Mouse (Mus musculus) ZHBTc4 (cell line): Measurements from ENCODE around the gene Sox2.

Experiments
- DNase-seq: peaks from one replicate; pipeline ENCODE4 v3.0.0-alpha.2; 2011; ENCODE audit warnings: low read depth, low spot score

Gene Sox2

GRCm38 (mm10) chr3:34659861-34660260 is 9.7 kb downstream of the Sox2 start:
- no peak for DNase-seq

GRCm38 (mm10) chr3:34660542-34661290 is 10.5 kb downstream of the Sox2 start:
- no peak for DNase-seq

DNA sequence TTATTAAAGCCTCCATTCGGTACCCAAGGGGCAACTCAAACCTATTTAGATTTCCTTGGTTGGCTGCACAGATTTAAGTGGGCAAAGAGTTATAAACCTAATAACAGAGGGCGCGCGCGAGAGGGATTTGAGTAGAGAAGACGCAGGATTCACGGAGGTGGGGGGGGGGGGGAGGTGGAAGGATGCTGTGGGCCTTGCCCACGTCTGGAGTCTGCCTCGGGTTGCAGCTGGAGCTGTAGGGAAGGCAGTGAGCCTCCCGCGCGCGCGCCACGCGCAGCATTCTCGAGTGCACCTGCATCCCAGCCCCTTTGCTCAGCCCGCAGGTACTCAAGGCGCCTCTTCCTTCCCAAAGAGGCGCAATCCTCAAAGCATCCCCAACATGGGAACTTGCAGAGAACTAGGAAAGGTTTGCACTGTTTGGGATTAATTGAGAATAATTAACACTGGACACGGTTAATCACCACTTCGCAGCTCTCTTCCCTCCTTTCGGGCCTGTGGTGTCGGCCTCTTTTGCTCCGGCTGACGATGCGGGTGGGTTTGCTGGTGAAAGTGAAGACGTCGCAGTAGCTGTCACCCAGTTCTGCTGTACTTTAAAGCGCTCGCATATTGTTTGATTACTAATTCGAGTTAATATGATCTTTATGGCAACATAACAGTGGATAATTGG is 11.3 kb downstream of the Sox2 start:
- DNase-seq, result peak; percentile 51

- no peak for DNase-seq
Measured at GRCm38 (mm10) chr3:34662008-34662711, 12.0 kb downstream of the Sox2 start.

GRCm38 (mm10) chr3:34662712-34663655 is 12.8 kb downstream of the Sox2 start:
- peak; percentile 51 for DNase-seq

GRCm38 (mm10) chr3:34663701-34664635 is 13.8 kb downstream of the Sox2 start:
- peak; percentile 76 for DNase-seq

DNA sequence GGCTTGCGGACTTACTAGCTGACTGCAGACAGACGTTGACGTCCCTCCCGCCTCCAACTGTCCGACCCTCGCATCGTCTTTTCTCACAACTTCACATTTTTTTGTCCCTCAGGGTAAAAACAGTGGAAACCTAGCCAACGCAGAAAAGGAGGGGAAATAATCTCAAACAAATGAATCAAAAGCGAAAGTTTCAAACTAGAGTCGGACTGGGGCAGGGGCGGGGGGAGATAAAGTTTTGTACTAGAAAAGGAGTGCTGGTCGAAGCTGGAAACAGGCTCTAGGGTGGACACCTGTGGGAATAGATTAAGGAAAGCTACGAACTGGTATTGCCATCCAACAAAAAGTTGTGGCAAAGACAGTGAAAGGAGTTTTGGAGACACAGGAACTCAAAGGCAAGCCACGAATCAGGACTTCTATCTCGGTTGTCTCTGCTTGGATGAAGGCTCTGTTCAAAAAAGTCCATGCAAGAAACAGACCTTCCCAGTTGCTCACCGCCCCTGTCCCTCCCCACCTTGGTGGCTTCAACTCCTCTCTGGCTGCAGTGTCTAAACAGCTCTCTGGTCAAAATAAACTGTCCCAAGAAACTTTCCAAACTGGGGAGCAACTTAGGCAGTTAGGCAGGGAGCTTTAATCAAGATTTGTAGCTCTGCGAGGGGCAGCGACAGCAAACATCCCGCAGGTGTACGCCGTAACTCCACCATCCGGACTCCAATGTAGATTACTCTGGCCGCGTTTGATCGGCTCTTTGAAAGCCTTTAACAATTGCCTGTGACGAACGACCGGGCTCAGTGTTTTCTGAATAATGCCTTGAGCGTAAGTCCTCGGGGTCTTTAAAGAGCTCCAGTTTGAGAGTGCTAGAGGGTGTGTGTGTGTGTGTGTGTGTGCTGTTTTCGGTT is 14.7 kb downstream of the Sox2 start:
- peak; percentile 81 for DNase-seq

GRCm38 (mm10) chr3:34665751-34666665 is 15.8 kb downstream of the Sox2 start:
- DNase-seq, result no peak

DNA sequence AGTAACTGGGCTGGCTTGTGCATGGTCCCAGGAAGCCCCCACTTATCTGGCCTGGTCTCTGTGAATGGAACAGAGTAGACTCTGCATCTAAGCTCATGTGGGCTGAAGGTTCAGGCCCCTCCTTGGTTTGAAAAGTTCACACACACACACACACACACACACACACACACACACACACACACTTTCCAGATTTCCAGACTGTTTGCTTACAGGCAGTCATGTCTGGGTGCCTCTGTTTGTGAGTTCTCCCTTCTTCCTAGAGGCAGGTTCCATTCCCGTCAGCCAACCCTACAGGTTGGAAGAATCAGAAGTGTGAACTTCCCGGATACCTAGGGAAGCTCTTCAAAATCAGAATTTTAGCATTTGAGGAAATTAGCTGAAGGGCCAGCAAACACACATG is 17.0 kb downstream of the Sox2 start:
- DNase-seq, result no peak

- DNase-seq, result peak; percentile 95
Measured at GRCm38 (mm10) chr3:34667881-34668817, 17.9 kb downstream of the Sox2 start.

- peak; percentile 43 for DNase-seq
Measured at GRCm38 (mm10) chr3:34671024-34671660, 20.9 kb downstream of the Sox2 start.

GRCm38 (mm10) chr3:34678840-34679239 is 28.6 kb downstream of the Sox2 start:
- no peak for DNase-seq

GRCm38 (mm10) chr3:34679439-34679838 is 29.2 kb downstream of the Sox2 start:
- DNase-seq, result no peak

DNA sequence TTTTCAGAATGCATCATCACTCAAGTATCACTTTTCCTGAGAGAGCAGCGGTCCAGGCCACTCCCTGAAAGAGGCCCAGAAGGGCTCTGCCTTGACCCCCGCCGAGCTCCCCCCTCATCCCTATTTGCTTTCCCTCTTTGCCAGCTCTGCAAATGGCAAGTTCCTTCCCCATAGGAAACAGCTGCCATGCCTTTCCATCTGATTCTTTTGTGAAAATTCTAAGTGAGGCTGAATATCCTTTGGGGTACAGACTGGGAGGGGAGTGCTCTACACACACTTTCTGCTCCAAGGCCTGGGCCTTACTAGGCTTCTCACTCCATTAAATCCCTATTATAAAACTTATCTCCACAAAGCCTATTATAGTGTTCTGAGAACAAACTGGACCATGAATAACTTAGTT is 29.7 kb downstream of the Sox2 start:
- no peak for DNase-seq

GRCm38 (mm10) chr3:34688072-34688471 is 37.9 kb downstream of the Sox2 start:
- DNase-seq, result no peak

DNA sequence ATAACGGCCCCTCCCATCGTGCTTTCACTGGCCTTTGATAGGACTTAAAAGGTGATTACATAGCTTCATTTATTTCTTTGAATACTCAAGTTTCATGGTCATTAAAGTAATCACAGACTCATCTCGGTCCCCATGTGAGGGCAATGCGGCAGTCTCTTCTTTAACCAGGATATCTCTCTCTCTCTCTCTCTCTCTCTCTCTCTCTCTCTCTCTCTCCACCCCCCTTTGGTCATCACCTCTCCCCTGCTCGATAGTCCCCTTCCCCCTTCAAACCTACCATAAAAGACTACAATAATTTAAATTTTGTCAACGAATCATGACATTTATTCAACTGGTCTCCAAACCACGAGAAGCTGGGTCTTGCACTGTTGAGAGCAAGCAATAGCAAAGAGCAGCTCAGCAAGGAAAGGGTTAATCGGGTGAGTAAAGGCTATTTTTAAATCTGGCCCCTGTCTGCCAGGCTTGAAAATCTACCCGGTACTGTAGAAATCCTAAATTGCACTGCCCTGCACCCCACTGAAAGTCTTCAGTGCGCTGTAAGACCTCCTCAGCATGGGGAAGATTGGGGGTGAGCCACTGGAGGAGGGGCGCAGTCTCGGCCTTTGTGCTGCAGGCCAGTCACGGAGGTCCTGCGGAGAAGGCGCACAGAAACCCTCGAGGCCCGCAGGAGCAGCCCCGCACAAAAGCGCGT is 41.6 kb downstream of the Sox2 start:
- DNase-seq, result no peak
